Mouse (Mus musculus): ENCODE measurements around the gene Serinc1. TPM values are rescaled to one million over a fixed set of nuclear protein-coding genes. Genes with fewer than 3 reads are reported as not detected.

Serinc1 gene
- total and polyA plus RNA-seq, 3 experiments = 38.3 to 42.8 TPM; not detected in 1

DNA sequence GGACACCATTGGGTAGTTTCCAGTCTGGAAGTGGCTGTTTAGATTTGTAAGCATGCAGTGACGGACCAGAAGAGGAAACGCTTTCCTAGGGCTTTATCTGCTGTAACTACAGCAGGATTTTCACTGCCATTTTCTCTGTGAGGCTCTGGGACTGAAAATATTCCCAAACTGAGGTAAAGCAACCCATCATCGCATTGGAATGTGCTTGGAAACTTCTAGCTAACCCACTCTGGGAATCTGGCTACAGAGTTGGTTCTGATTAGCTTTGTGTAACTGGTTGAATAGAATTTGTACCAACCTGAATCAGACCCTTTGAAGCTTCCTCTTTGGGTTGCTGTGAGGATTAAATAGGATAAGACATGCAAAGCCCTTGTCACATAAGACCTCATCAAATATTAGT is 47.6 kb downstream of the Serinc1 start:
- H3K4me3 ChIP-seq (ENCODE audit: control insufficient read depth in 1 of 2, insufficient read depth in 1 of 2, low read depth in 2 of 2, low read length in 2 of 2) = no peak overlapping the region
- H3K4me1 ChIP-seq (ENCODE audit: control insufficient read depth in 1 of 2, insufficient read depth in 2 of 2, low read length in 2 of 2) = peaks cover 0 to 3% of the 10 kb centered on the region in 2 experiments; a peak in 1 of 4 replicates
- peaks cover 0 to 10% of the 10 kb centered on the region in 2 experiments; a peak in 2 of 4 replicates for H3K36me3 ChIP-seq (ENCODE audit: control insufficient read depth in 1 of 2, insufficient read depth in 2 of 2, low read length in 2 of 2)
- TF ChIP-seq NELFE (IDR thresholded peaks at IDR 0.05; ENCODE audit: low read depth, low read length) = no peak
- no peak for TF ChIP-seq RCOR1 (IDR thresholded peaks at IDR 0.05; ENCODE audit: low read depth, low read length)
- TF ChIP-seq ZNF384 (IDR thresholded peaks at IDR 0.05; ENCODE audit: low read depth, low read length) = no peak
- TF ChIP-seq MYB (IDR thresholded peaks at IDR 0.05; ENCODE audit: low read depth, low read length) = no peak
- no peak for TF ChIP-seq TBP (IDR thresholded peaks at IDR 0.05; ENCODE audit: low read depth, low read length)
- no peak for TF ChIP-seq ZC3H11A (IDR thresholded peaks at IDR 0.05; ENCODE audit: low read depth, low read length)
- TF ChIP-seq RAD21 (IDR thresholded peaks at IDR 0.05; ENCODE audit: low read depth, low read length) = no peak
- no peak for TF ChIP-seq ELF1 (IDR thresholded peaks at IDR 0.05; ENCODE audit: low read depth, low read length)
- H3K79me2 ChIP-seq (ENCODE audit: control insufficient read depth, insufficient read depth, low read length, poor library complexity) = peaks cover 5% of the 10 kb centered on the region
- H3K27me3 ChIP-seq (ENCODE audit: control insufficient read depth in 1 of 2, insufficient read depth in 2 of 2, low read length in 2 of 2) = no peaks in the 10 kb centered on the region; a peak in 2 of 4 replicates
- H3K9ac ChIP-seq (ENCODE audit: control insufficient read depth, low read depth, low read length, poor library complexity, severe bottlenecking) = no peak overlapping the region
- no peak overlapping the region for H3K27ac ChIP-seq (ENCODE audit: control insufficient read depth, low read depth, low read length)
- DNase-seq (ENCODE audit: low read depth, low spot score) = no peak
- no peaks in the 10 kb centered on the region for H3K9me3 ChIP-seq (replicated peaks; ENCODE audit: insufficient read depth, low read length)

DNA sequence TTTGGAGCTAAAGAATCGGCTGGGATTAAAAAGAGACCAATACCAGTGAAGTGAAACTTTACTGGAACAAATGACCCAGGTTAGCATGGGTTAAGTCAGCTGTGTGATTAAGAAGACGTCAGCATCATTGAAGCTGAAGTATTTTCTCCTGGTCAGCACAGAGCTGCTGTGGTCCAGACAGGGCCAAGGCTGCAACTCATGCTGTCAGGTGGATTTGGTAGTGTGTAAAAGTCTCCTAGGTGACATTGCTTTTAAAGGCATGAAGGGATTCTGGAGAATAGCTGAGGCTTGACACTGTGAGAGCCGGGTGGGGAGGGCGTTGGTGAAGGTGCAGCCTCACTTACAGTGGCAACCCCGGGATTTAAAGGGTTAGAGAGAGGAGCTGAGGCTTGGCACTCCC is 50.6 kb downstream of the Serinc1 start:
- H3K9me3 ChIP-seq (replicated peaks; ENCODE audit: insufficient read depth, low read length) = no peaks in the 10 kb centered on the region
- no peaks in the 10 kb centered on the region for H3K4me1 ChIP-seq (ENCODE audit: control insufficient read depth in 1 of 2, insufficient read depth in 2 of 2, low read length in 2 of 2)
- H3K9ac ChIP-seq (ENCODE audit: control insufficient read depth, low read depth, low read length, poor library complexity, severe bottlenecking) = no peak overlapping the region
- no peak for TF ChIP-seq TBP (IDR thresholded peaks at IDR 0.05; ENCODE audit: low read depth, low read length)
- TF ChIP-seq GATA1 (IDR thresholded peaks at IDR 0.05; ENCODE audit: low read depth, low read length) = no peak
- TF ChIP-seq CHD1 (IDR thresholded peaks at IDR 0.05; ENCODE audit: low read depth, low read length) = no peak
- TF ChIP-seq MXI1 (IDR thresholded peaks at IDR 0.05; ENCODE audit: low read depth, low read length) = no peak
- no peak for TF ChIP-seq RAD21 (IDR thresholded peaks at IDR 0.05; ENCODE audit: low read depth, low read length)
- no peak for TF ChIP-seq TAL1 (IDR thresholded peaks at IDR 0.05; ENCODE audit: low read length)
- TF ChIP-seq EP300 (IDR thresholded peaks at IDR 0.05; ENCODE audit: low read depth in 1 of 2, low read length in 2 of 2) = no peak
- TF ChIP-seq MAFK (IDR thresholded peaks at IDR 0.05; ENCODE audit: borderline replicate concordance, low read depth, low read length) = no peak
- no peak for TF ChIP-seq SIN3A (IDR thresholded peaks at IDR 0.05; ENCODE audit: low read length)
- TF ChIP-seq HCFC1 (IDR thresholded peaks at IDR 0.05; ENCODE audit: low read depth, low read length) = no peak
- TF ChIP-seq MEF2A (IDR thresholded peaks at IDR 0.05; ENCODE audit: extremely low read depth, insufficient replicate concordance, low read depth, low read length, poor library complexity, severe bottlenecking) = no peak
- TF ChIP-seq BHLHE40 (IDR thresholded peaks at IDR 0.05; ENCODE audit: borderline replicate concordance, low read depth, low read length) = no peak
- no peak for TF ChIP-seq MYB (IDR thresholded peaks at IDR 0.05; ENCODE audit: low read depth, low read length)
- TF ChIP-seq ZMIZ1 (IDR thresholded peaks at IDR 0.05; ENCODE audit: low read depth, low read length) = no peak
- no peak for TF ChIP-seq ZNF384 (IDR thresholded peaks at IDR 0.05; ENCODE audit: low read depth, low read length)
- H3K27ac ChIP-seq (ENCODE audit: control insufficient read depth, low read depth, low read length) = no peak overlapping the region
- peaks cover 0 to 2% of the 10 kb centered on the region in 2 experiments; a peak in 3 of 4 replicates for H3K27me3 ChIP-seq (ENCODE audit: control insufficient read depth in 1 of 2, insufficient read depth in 2 of 2, low read length in 2 of 2)
- peaks cover 0 to 3% of the 10 kb centered on the region in 2 experiments; a peak in 1 of 4 replicates for H3K36me3 ChIP-seq (ENCODE audit: control insufficient read depth in 1 of 2, insufficient read depth in 2 of 2, low read length in 2 of 2)
- no peak overlapping the region for H3K4me3 ChIP-seq (ENCODE audit: control insufficient read depth in 1 of 2, insufficient read depth in 1 of 2, low read depth in 2 of 2, low read length in 2 of 2)
- no peak for DNase-seq (ENCODE audit: low read depth, low spot score)
- peaks cover 2% of the 10 kb centered on the region; the same call in 1 of the 2 replicates for H3K79me2 ChIP-seq (ENCODE audit: control insufficient read depth, insufficient read depth, low read length, poor library complexity)
